Mouse (Mus musculus): ENCODE measurements around the gene Olfr1178.
A peak's percentile ranks its signal among the peaks of the same experiment; 100 is the strongest.

Olfr1178 gene

GRCm38 (mm10) chr2:88386762-88387161, at the start of gene Olfr1178:
Gene Olfr1178 (plus strand): TSS chr2:88387062.
- no peak for DNase-seq (ENCODE audit: low read depth)

GRCm38 (mm10) chr2:88346392-88346791, 40.5 kb upstream of the Olfr1178 start, which contains the start of gene Olfr1177-ps:
Gene Olfr1177-ps (minus strand): TSS chr2:88346492.
- no peak for DNase-seq (ENCODE audit: low read depth)

DNA sequence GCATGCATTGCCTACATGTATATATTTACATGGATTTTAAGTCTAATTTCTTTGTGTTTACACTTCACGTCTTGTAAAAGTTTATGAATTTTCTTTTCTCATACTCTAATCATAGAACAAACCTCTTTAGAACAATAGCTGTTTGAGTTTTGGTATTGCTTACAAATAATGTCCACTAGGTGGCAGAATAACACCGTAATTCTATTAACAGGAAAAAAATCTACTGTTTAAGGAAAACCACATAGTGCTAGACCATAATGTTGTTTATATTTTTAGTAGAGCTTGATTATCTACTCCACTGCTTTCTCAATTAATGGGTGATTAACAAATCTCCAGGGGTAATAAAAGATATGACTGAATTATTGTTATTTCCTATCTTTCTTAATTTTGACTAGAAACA, 30.6 kb upstream of the Olfr1178 start:
- DNase-seq (ENCODE audit: low read depth), result peak; percentile 77

DNA sequence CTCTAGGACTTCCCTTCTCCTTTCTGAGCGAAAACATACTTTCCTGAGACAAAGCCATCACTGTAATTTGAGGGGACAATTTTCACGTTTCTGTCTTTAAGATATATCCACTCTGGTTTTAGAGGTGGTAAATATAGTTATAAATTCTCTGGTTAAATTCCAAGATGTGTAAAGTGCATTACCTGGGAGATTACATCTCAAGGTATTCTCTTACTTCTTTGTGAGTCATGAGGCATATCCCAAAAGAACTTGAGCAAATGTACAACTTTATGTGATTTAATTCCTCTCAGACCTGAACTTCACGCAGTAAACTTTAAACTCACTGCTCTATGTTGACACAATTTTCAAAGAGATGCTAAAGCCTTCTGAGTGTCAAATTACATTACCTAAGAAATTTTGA, 19.5 kb downstream of the Olfr1178 start, which contains the start of gene Olfr1179:
TSS of gene Olfr1179 (minus strand) at position 101 of the 400 bp plus-strand sequence.
- DNase-seq (ENCODE audit: low read depth), result no peak

GRCm38 (mm10) chr2:88419051-88419450, 32.2 kb downstream of the Olfr1178 start, which contains the start of gene Olfr1180:
Gene Olfr1180 (minus strand): TSS chr2:88419151.
- no peak for DNase-seq (ENCODE audit: low read depth)

GRCm38 (mm10) chr2:88426071-88426470, 39.2 kb downstream of the Olfr1178 start, which contains the start of gene Olfr1181:
Gene Olfr1181 (minus strand): TSS chr2:88426171.
- no peak for DNase-seq (ENCODE audit: low read depth)

DNA sequence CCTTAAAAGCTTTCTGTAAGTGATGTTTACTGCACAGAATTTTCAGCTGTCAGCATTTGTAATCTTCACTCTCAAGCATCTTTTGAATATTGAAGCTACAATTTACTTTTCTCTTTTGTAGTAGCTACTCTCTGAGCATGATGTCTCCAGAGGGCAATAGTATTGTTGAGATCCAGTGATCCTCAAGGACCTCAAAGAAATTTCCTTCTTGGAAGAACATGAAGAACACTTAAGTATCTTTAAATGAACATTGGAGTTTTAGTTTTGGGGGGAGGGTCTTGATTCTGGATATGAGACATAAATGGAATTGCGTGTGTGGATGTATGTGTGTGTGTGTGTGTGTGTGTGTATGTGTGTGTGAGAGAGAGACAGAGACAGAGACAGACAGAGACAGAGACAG, 62.2 kb downstream of the Olfr1178 start, which contains the start of gene Gm13757:
TSS of gene Gm13757 (minus strand) at position 101 of the 400 bp plus-strand sequence.
- no peak for DNase-seq (ENCODE audit: low read depth)

Measured in 416B (cell line).